Mouse (Mus musculus) lung, postnatal 10 days (tissue): ENCODE data around the gene Hspa1l.

ENCODE experiments used
- DNase-seq: peaks from one replicate; pipeline ENCODE4 v3.0.0; 2021

The Hspa1l gene

GRCm38 (mm10) chr17:35027277-35028068 lies 55.0 kb downstream of the Hspa1l start, which contains the start of gene Sapcd1:
Sapcd1 (minus strand) TSS chr17:35028016.
- DNase-seq, result no peak

- DNase-seq, result no peak
Measured at GRCm38 (mm10) chr17:35028315-35028714, 55.8 kb downstream of the Hspa1l start.
